Mouse (Mus musculus) forebrain, embryonic 13.5 days (tissue): ENCODE results near the gene Vmn1r21. TPM values are rescaled to one million over a fixed set of nuclear protein-coding genes. Genes with fewer than 3 reads are reported as not detected.

ENCODE experiments used
- ATAC-seq: fragments of 200-750 bp; cut with Nextera tagmentation; 2 replicates; pipeline ENCODE4 v1.8.0; 2017
- H3K27ac ChIP-seq: fragments of 300-500 bp; sonication (generic); 2 replicates; pipeline ENCODE4 v1.5.1; 2015; ENCODE audit warnings: inconsistent platforms, mild to moderate bottlenecking, moderate library complexity
- H3K27me3 ChIP-seq: fragments of 300-500 bp; sonication (generic); 2 replicates; pipeline ENCODE4 v1.6.1; 2015; ENCODE audit warnings: mild to moderate bottlenecking, inconsistent platforms
- H3K36me3 ChIP-seq: fragments of 300-500 bp; sonication (generic); 2 replicates; pipeline ENCODE4 v1.6.1; 2015; ENCODE audit warnings: mild to moderate bottlenecking, inconsistent platforms; ENCODE audit not compliant: poor library complexity, severe bottlenecking
- H3K4me1 ChIP-seq: fragments of 300-500 bp; sonication (generic); 2 replicates; pipeline ENCODE4 v1.6.1; 2015; ENCODE audit warnings: inconsistent platforms
- H3K4me2 ChIP-seq: fragments of 300-500 bp; sonication (generic); 2 replicates; pipeline ENCODE4 v1.6.1; 2015; ENCODE audit warnings: inconsistent platforms, mild to moderate bottlenecking, moderate library complexity
- H3K4me3 ChIP-seq: fragments of 300-500 bp; sonication (generic); 2 replicates; pipeline ENCODE4 v1.5.1; 2015; ENCODE audit warnings: mild to moderate bottlenecking, inconsistent platforms
- H3K9ac ChIP-seq: fragments of 300-500 bp; sonication (generic); 2 replicates; pipeline ENCODE4 v1.6.1; 2015; ENCODE audit warnings: mild to moderate bottlenecking, inconsistent platforms
- H3K9me3 ChIP-seq: fragments of 300-500 bp; sonication (generic); replicated peaks from 2 replicates; pipeline ENCODE4 v1.6.1; 2016; ENCODE audit warnings: inconsistent platforms
- WGBS: fragments of 180-500 bp; shearing (Covaris S2); methylation state at CpG from one replicate; pipeline ENCODE4 v1.1.7; 2015; 5-methylcytosine and 5-hydroxymethylcytosine counted together
- polyA plus RNA-seq: library from polyadenylated mRNA; unstranded; fragments of >200 nt; fragmentation: Nextera tagmentation; extraction: Ambion mirVana; gene quantifications from 2 replicates; pipeline ENCODE4 v1.2.1, GENCODE M21; 2015

The Vmn1r21 gene
- polyA plus RNA-seq, 1 experiment from 2014 or later: not detected

- Histone ChIP-seq H3K27ac (no peak overlapping the region), H3K27me3 (no peaks in the 10 kb centered on the region), H3K9me3 (peaks cover 4% of the 10 kb centered on the region), H3K4me3 (no peak overlapping the region), H3K4me2 (no peak overlapping the region), H3K9ac (no peak overlapping the region), H3K4me1 (no peaks in the 10 kb centered on the region), H3K36me3 (peaks cover 3% of the 10 kb centered on the region; the same call in 1 of the 2 replicates)
- WGBS: 91% methylated on average over 5 of the region's 5 CpGs
- ATAC-seq: no peak
Measured at GRCm38 (mm10) chr6:57805218-57806069, 44.7 kb downstream of the Vmn1r21 start.

GRCm38 (mm10) chr6:57803130-57803529 lies 47.0 kb downstream of the Vmn1r21 start:
- no peak overlapping the region for H3K9ac ChIP-seq
- H3K4me2 ChIP-seq: no peak overlapping the region
- no peaks in the 10 kb centered on the region for H3K27me3 ChIP-seq
- H3K4me3 ChIP-seq: no peak overlapping the region
- no peaks in the 10 kb centered on the region for H3K4me1 ChIP-seq
- no peak for ATAC-seq
- no peak overlapping the region for H3K27ac ChIP-seq
- H3K36me3 ChIP-seq: peaks cover 7% of the 10 kb centered on the region; the same call in 1 of the 2 replicates
- WGBS: 90% methylated on average over 2 of the region's 2 CpGs
- no peaks in the 10 kb centered on the region for H3K9me3 ChIP-seq

GRCm38 (mm10) chr6:57798986-57799385 lies 51.2 kb downstream of the Vmn1r21 start:
- no peak overlapping the region for H3K4me3 ChIP-seq
- no peak overlapping the region for H3K27ac ChIP-seq
- no peak overlapping the region for H3K9ac ChIP-seq
- H3K4me2 ChIP-seq: no peak overlapping the region
- H3K27me3 ChIP-seq: no peaks in the 10 kb centered on the region
- H3K9me3 ChIP-seq: no peaks in the 10 kb centered on the region
- WGBS: 89% methylated on average over 1 of the region's 1 CpGs
- no peaks in the 10 kb centered on the region for H3K4me1 ChIP-seq
- no peak for ATAC-seq
- H3K36me3 ChIP-seq: peaks cover 7% of the 10 kb centered on the region; the same call in 1 of the 2 replicates

- Histone ChIP-seq H3K9me3 (no peaks in the 10 kb centered on the region), H3K36me3 (peaks cover 7% of the 10 kb centered on the region; the same call in 1 of the 2 replicates), H3K27me3 (no peaks in the 10 kb centered on the region), H3K4me1 (no peaks in the 10 kb centered on the region), H3K4me2 (no peak overlapping the region), H3K27ac (no peak overlapping the region), H3K9ac (no peak overlapping the region), H3K4me3 (no peak overlapping the region)
- 90% methylated on average over 3 of the region's 3 CpGs for WGBS
- no peak for ATAC-seq
Measured at GRCm38 (mm10) chr6:57796853-57797423, 53.2 kb downstream of the Vmn1r21 start.

- peak; percentile 51; the same call in 1 of the 2 replicates for ATAC-seq
- H3K4me1 ChIP-seq: no peaks in the 10 kb centered on the region
- no peak overlapping the region for H3K4me2 ChIP-seq
- no peaks in the 10 kb centered on the region for H3K27me3 ChIP-seq
- 0 out of 2 replicates have a peak, but pooled peaks cover 4% of the 10 kb centered on the region for H3K36me3 ChIP-seq
- no peak overlapping the region for H3K4me3 ChIP-seq
- no peak overlapping the region for H3K27ac ChIP-seq
- no peaks in the 10 kb centered on the region for H3K9me3 ChIP-seq
- H3K9ac ChIP-seq: no peak overlapping the region
- 63% methylated on average over 3 of the region's 3 CpGs for WGBS
Measured at GRCm38 (mm10) chr6:57795835-57796234, 54.3 kb downstream of the Vmn1r21 start.

Other genes starting within 250 kb of the Vmn1r21 start
- gene Pyurf, start 158.3 kb downstream of the Vmn1r21 start, polyA plus RNA-seq: 10.9 and 11.7 TPM in 2 replicates
- gene Lancl2, start 147.8 kb downstream of the Vmn1r21 start, polyA plus RNA-seq: 56.3 and 68.6 TPM in 2 replicates
- 114 and 117 TPM in 2 replicates for gene Vopp1, start 25.2 kb downstream of the Vmn1r21 start, polyA plus RNA-seq
- gene Vmn1r22, start 57.7 kb upstream of the Vmn1r21 start, polyA plus RNA-seq: not detected in 2 replicates
- not detected in 2 replicates for gene Vmn1r23, start 76.5 kb upstream of the Vmn1r21 start, polyA plus RNA-seq
- not detected in 2 replicates for gene Vmn1r24, start 111.2 kb upstream of the Vmn1r21 start, polyA plus RNA-seq
- gene Vmn1r25, start 130.5 kb upstream of the Vmn1r21 start, polyA plus RNA-seq: not detected in 2 replicates
- gene Vmn1r26, start 164.8 kb upstream of the Vmn1r21 start, polyA plus RNA-seq: not detected in 2 replicates